ENCODE assay signal across 30 mouse cellular contexts in genomic region chr4:149223453-149223852, GRCm38 (mm10). TPM values are rescaled to one million over a fixed set of nuclear protein-coding genes. Genes with fewer than 3 reads are reported as not detected.
DNase-seq lines count a peak whose midpoint lies in the region; ATAC-seq and TF ChIP-seq lines count a peak whose summit lies in the region.
"Had no signal": no experiment of that assay in that cellular context is flagged by ENCODE, and none has a peak within 500 bp of the region (broad histone marks: within the 10 kb centered on the region; RNA-seq: fewer than 3 reads in every experiment).

No protein-coding gene starts in this region.

- no peaks in the 10 kb centered on the region for H3K9me3 ChIP-seq in hindbrain, postnatal 0 days (ENCODE audit: low read length)
- no peaks in the 10 kb centered on the region for H3K9me3 ChIP-seq in hindbrain, embryonic 13.5 days
- no peaks in the 10 kb centered on the region for H3K9me3 ChIP-seq in liver, postnatal 0 days (ENCODE audit: low read length)
- no peaks in the 10 kb centered on the region for H3K9me3 ChIP-seq in liver, embryonic 12.5 days (replicated peaks)
- H3K9me3 ChIP-seq in ES-E14 (ENCODE audit: control insufficient read depth, insufficient read depth, low read depth, low read length): no peaks in the 10 kb centered on the region
- H3K9me3 ChIP-seq: embryonic facial prominence, embryonic 13.5 days; G1E; heart, embryonic 10.5 days; heart, embryonic 15.5 days; kidney, embryonic 15.5 days; limb, embryonic 13.5 days; neural tube, embryonic 13.5 days had no signal

- no peak overlapping the region for H3K4me3 ChIP-seq in hindbrain, postnatal 0 days (ENCODE audit: low read length)
- H3K4me3 ChIP-seq in hindbrain, embryonic 13.5 days: no peak overlapping the region
- H3K4me3 ChIP-seq in liver, postnatal 0 days (ENCODE audit: low read depth, low read length): no peak overlapping the region
- no peak overlapping the region for H3K4me3 ChIP-seq in liver, embryonic 12.5 days
- no peak overlapping the region for H3K4me3 ChIP-seq in ES-E14 (ENCODE audit: insufficient read depth in 1 of 2, low read depth in 1 of 2, low read length in 2 of 2, poor library complexity in 1 of 2, severe bottlenecking in 1 of 2)
- H3K4me3 ChIP-seq: embryonic facial prominence, embryonic 13.5 days; forebrain, embryonic 10.5 days; heart, embryonic 10.5 days; heart, embryonic 15.5 days; hindbrain, embryonic 12.5 days; kidney, embryonic 15.5 days; limb, embryonic 13.5 days; neural tube, embryonic 13.5 days had no signal

- ATAC-seq in hindbrain, postnatal 0 days: no peak
- no peak for ATAC-seq in hindbrain, embryonic 13.5 days (ENCODE audit: low FRiP score)
- ATAC-seq in liver, postnatal 0 days: no peak
- ATAC-seq in liver, embryonic 12.5 days: no peak
- ATAC-seq: forebrain, embryonic 16.5 days; Patski had no signal

- H3K27ac ChIP-seq in hindbrain, postnatal 0 days: no peak overlapping the region
- no peak overlapping the region for H3K27ac ChIP-seq in hindbrain, embryonic 13.5 days
- H3K27ac ChIP-seq in liver, postnatal 0 days (ENCODE audit: low read depth): no peak overlapping the region
- H3K27ac ChIP-seq in liver, embryonic 12.5 days: no peak overlapping the region
- H3K27ac ChIP-seq in ES-E14 (ENCODE audit: insufficient read depth, low read depth, low read length, poor library complexity, severe bottlenecking): no peak overlapping the region
- H3K27ac ChIP-seq: embryonic facial prominence, embryonic 13.5 days; forebrain, embryonic 10.5 days; heart, embryonic 10.5 days; heart, embryonic 15.5 days; hindbrain, embryonic 12.5 days; kidney, embryonic 15.5 days; limb, embryonic 13.5 days; neural tube, embryonic 13.5 days had no signal

- H3K36me3 ChIP-seq in hindbrain, postnatal 0 days (ENCODE audit: insufficient read depth, low read length): peaks cover 50% of the 10 kb centered on the region
- H3K36me3 ChIP-seq in hindbrain, embryonic 13.5 days: peaks cover 93% of the 10 kb centered on the region
- H3K36me3 ChIP-seq in liver, postnatal 0 days (replicated peaks; ENCODE audit: insufficient read depth, low read length): peaks cover 26% of the 10 kb centered on the region
- peaks cover 43% of the 10 kb centered on the region for H3K36me3 ChIP-seq in liver, embryonic 12.5 days
- peaks cover 2% of the 10 kb centered on the region; the same call in 1 of the 2 replicates for H3K36me3 ChIP-seq in ES-E14 (ENCODE audit: control insufficient read depth, insufficient read depth, low read length, poor library complexity, severe bottlenecking)

- TF ChIP-seq EP300 in liver, postnatal 0 days (IDR thresholded peaks at IDR 0.05; ENCODE audit: low read depth): no peak

- intact Hi-C loops in left cerebral cortex, postnatal 14 days (cut with DNase I): no loop called here

- H3K27me3 ChIP-seq in hindbrain, postnatal 0 days (ENCODE audit: insufficient read depth, low read length): no peaks in the 10 kb centered on the region
- H3K27me3 ChIP-seq in hindbrain, embryonic 13.5 days: no peaks in the 10 kb centered on the region
- H3K27me3 ChIP-seq in liver, postnatal 0 days (ENCODE audit: insufficient read depth, low read length): no peaks in the 10 kb centered on the region
- no peaks in the 10 kb centered on the region for H3K27me3 ChIP-seq in liver, embryonic 12.5 days (replicated peaks)
- H3K27me3 ChIP-seq: embryonic facial prominence, embryonic 13.5 days; heart, embryonic 15.5 days; hindbrain, embryonic 12.5 days; kidney, embryonic 15.5 days; limb, embryonic 13.5 days; neural tube, embryonic 13.5 days; Patski had no signal

- no peak overlapping the region for H3K4me2 ChIP-seq in hindbrain, postnatal 0 days (ENCODE audit: low read depth, low read length)
- H3K4me2 ChIP-seq in hindbrain, embryonic 13.5 days: no peak overlapping the region
- H3K4me2 ChIP-seq in liver, postnatal 0 days (ENCODE audit: low read depth, low read length): no peak overlapping the region
- H3K4me2 ChIP-seq in liver, embryonic 12.5 days: no peak overlapping the region
- H3K4me2 ChIP-seq: embryonic facial prominence, embryonic 13.5 days; heart, embryonic 15.5 days; hindbrain, embryonic 12.5 days; kidney, embryonic 15.5 days; limb, embryonic 13.5 days; liver, embryonic 11.5 days; midbrain, embryonic 11.5 days; neural tube, embryonic 13.5 days had no signal

- DNase-seq in hindbrain, postnatal 0 days (ENCODE audit: low spot score): no peak
- no peak for DNase-seq in liver, postnatal 0 days
- DNase-seq in ES-E14 (ENCODE audit: low read depth, low spot score): no peak
- peak; percentile 16 for DNase-seq in ZHBTc4 (ENCODE audit: low read depth, low spot score)
- DNase-seq in left cerebral cortex, postnatal 14 days (ENCODE audit: low spot score in 2 of 2): no peak
- DNase-seq: adrenal gland, postnatal 25 days; cerebellum, adult 18-20 months; cerebellum, postnatal 10 days; gastrocnemius, postnatal 14 days; heart, postnatal 36 days; kidney, adult 18-20 months; kidney, postnatal 4 days; layer of hippocampus, adult 9-11 months; lung, adult 18-20 months; lung, postnatal 10 days had no signal

- no peak overlapping the region for H3K9ac ChIP-seq in hindbrain, postnatal 0 days (replicated peaks; ENCODE audit: low read length)
- H3K9ac ChIP-seq in hindbrain, embryonic 13.5 days: no peak overlapping the region
- H3K9ac ChIP-seq in liver, postnatal 0 days (replicated peaks): no peak overlapping the region
- H3K9ac ChIP-seq in liver, embryonic 12.5 days: no peak overlapping the region
- no peak overlapping the region for H3K9ac ChIP-seq in ES-E14 (ENCODE audit: insufficient read depth, low read depth, low read length, poor library complexity, severe bottlenecking)
- H3K9ac ChIP-seq: embryonic facial prominence, embryonic 13.5 days; heart, embryonic 15.5 days; hindbrain, embryonic 12.5 days; kidney, embryonic 15.5 days; limb, embryonic 13.5 days; neural tube, embryonic 13.5 days had no signal

- WGBS in hindbrain, postnatal 0 days: 96% methylated on average over 3 of the region's 3 CpGs
- WGBS in hindbrain, embryonic 13.5 days: 95% methylated on average over 3 of the region's 3 CpGs
- 93% methylated on average over 3 of the region's 3 CpGs for whole genome bisulfite sequencing in liver, postnatal 0 days (ENCODE audit: insufficient replicate concordance)
- 87% methylated on average over 3 of the region's 3 CpGs for WGBS in liver, embryonic 12.5 days (ENCODE audit: insufficient replicate concordance)

- in situ Hi-C loops in ES-E14 (cut with MboI; ENCODE audit: low sequenced_read_pairs in 2 of 2, unreplicated experiment in 2 of 2): no loop called here

- H3K4me1 ChIP-seq in hindbrain, postnatal 0 days (ENCODE audit: insufficient read depth, low read length): no peaks in the 10 kb centered on the region
- H3K4me1 ChIP-seq in hindbrain, embryonic 13.5 days (replicated peaks): peaks cover 23% of the 10 kb centered on the region
- H3K4me1 ChIP-seq in liver, postnatal 0 days (ENCODE audit: insufficient read depth): no peaks in the 10 kb centered on the region
- H3K4me1 ChIP-seq in liver, embryonic 12.5 days: no peaks in the 10 kb centered on the region
- no peaks in the 10 kb centered on the region for H3K4me1 ChIP-seq in ES-E14 (ENCODE audit: control insufficient read depth in 2 of 2, insufficient read depth in 2 of 2, low read length in 2 of 2, poor library complexity in 1 of 2)
- H3K4me1 ChIP-seq: heart, embryonic 10.5 days; limb, embryonic 13.5 days had no signal

- TF ChIP-seq CTCF in hindbrain, postnatal 0 days (IDR thresholded peaks at IDR 0.05; ENCODE audit: low read depth): peak; percentile 37
- peak; percentile 25; the same call in 1 of the 2 replicates for TF ChIP-seq CTCF in liver, postnatal 0 days (IDR thresholded peaks at IDR 0.05; ENCODE audit: low read depth)

TF ChIP-seq in ES-E14, 5 proteins besides CTCF, POLR2A, EP300 and RAD21:
- peak; percentile 58; the same call in 1 of the 2 replicates for TF ChIP-seq ZNF384 (IDR thresholded peaks at IDR 0.05; ENCODE audit: low read depth, low read length)
- TF ChIP-seq ZC3H11A (IDR thresholded peaks at IDR 0.05; ENCODE audit: borderline replicate concordance, low read depth, low read length): no peak
- TF ChIP-seq CHD2 (IDR thresholded peaks at IDR 0.05; ENCODE audit: low read depth, low read length): no peak

RNA-seq across cellular contexts. Expression of gene Pgd, which starts 56.9 kb away (rescaled TPM):
- 24.9 and 36.3 TPM in 2 replicates for total RNA-seq in hindbrain, postnatal 0 days (2014; rRNA removed)
- polyA plus RNA-seq in hindbrain, postnatal 0 days (2015; fragmentation: Nextera tagmentation; extraction: Ambion mirVana): 94.8 and 95.0 TPM in 2 replicates
- polyA plus RNA-seq in hindbrain, embryonic 13.5 days (2015; fragmentation: Nextera tagmentation; extraction: Ambion mirVana): 111 and 114 TPM in 2 replicates
- 43.4 and 49.9 TPM in 2 replicates for polyA plus RNA-seq in liver, postnatal 0 days (2015; fragmentation: Nextera tagmentation; extraction: Ambion mirVana)
- 88.5 and 91.3 TPM in 2 replicates for polyA plus RNA-seq in liver, embryonic 12.5 days (2016; fragmentation: Nextera tagmentation; extraction: Ambion mirVana)
- total RNA-seq in ES-E14 (2012; rRNA removed): 62.7 and 63.7 TPM in 2 replicates
- 10 to 100 TPM; 42.5 to 45.3 TPM for total RNA-seq in left cerebral cortex, postnatal 14 days (2021)
